Mouse (Mus musculus) stomach, postnatal 0 days (tissue): ENCODE measurements around the gene Ttc7.

Experiments
- CTCF ChIP-seq: IDR thresholded peaks from 2 replicates; pipeline ENCODE4 v1.5.1; 2016; ENCODE audit warnings: antibody characterized with exemption, low read depth, mild to moderate bottlenecking, moderate library complexity
- EP300 ChIP-seq: optimal IDR thresholded peaks from 2 replicates; pipeline ENCODE3; 2016; ENCODE audit warnings: antibody characterized with exemption

GRCm38 (mm10) chr17:87361132-87361531, 78.4 kb downstream of the Ttc7 start:
- TF ChIP-seq CTCF (no peak), EP300 (no peak)
